Mouse (Mus musculus) myocyte (in vitro differentiated cells): ENCODE measurements at regions not wholly inside any gene's neighbourhood (a gene's known extent, or its start where the extent isn't known, plus 50 kb on each side); places are given as distances from the start of the nearest gene placed in this dataset.

Source experiments
- CEBPB ChIP-seq: IDR thresholded peaks from 2 replicates; pipeline ENCODE4 v1.6.1; 2011; ENCODE audit warnings: mild to moderate bottlenecking, moderate library complexity; ENCODE audit not compliant: poor library complexity, insufficient read depth, severe bottlenecking
- E2F4 ChIP-seq: IDR thresholded peaks from one replicate; pipeline ENCODE4 v1.6.1; 2011; ENCODE audit warnings: mild to moderate bottlenecking, control low read depth, moderate library complexity; ENCODE audit not compliant: insufficient read depth
- MAX ChIP-seq: IDR thresholded peaks from one replicate; pipeline ENCODE4 v1.6.1; 2011; ENCODE audit warnings: low read depth, mild to moderate bottlenecking, control low read depth
- MYOD1 ChIP-seq, 3 experiments: IDR thresholded peaks; one replicate each; pipeline ENCODE4 v1.6.1; 2011; ENCODE audit warnings: control low read depth in 2 of 3, low read depth in 2 of 3, mild to moderate bottlenecking in 2 of 3, moderate library complexity in 1 of 3; ENCODE audit not compliant: insufficient read length in 2 of 3, control insufficient read depth in 1 of 3
- MYOG ChIP-seq, 3 experiments: IDR thresholded peaks; one replicate each; pipeline ENCODE4 v1.6.1; 2011; ENCODE audit warnings: control low read depth in 2 of 3, low read depth in 2 of 3, mild to moderate bottlenecking in 2 of 3; ENCODE audit not compliant: insufficient read length in 2 of 3, control insufficient read depth in 1 of 3, insufficient read depth in 1 of 3
- POLR2A ChIP-seq: IDR thresholded peaks from one replicate; pipeline ENCODE4 v1.6.1; 2011; ENCODE audit warnings: low read depth, mild to moderate bottlenecking, control low read depth, moderate library complexity; ENCODE audit not compliant: insufficient read length
- POLR2AphosphoS2 ChIP-seq: IDR thresholded peaks from one replicate; pipeline ENCODE4 v1.6.1; 2011; ENCODE audit warnings: low read depth, control low read depth; ENCODE audit not compliant: insufficient read length
- REST ChIP-seq: IDR thresholded peaks from one replicate; pipeline ENCODE4 v1.6.1; 2011; ENCODE audit warnings: mild to moderate bottlenecking, control low read depth, moderate library complexity; ENCODE audit not compliant: insufficient read depth, insufficient read length
- SRF ChIP-seq: IDR thresholded peaks from one replicate; pipeline ENCODE4 v1.6.1; 2011; ENCODE audit warnings: low read depth; ENCODE audit not compliant: control insufficient read depth, insufficient read length
- TCF12 ChIP-seq: IDR thresholded peaks from one replicate; pipeline ENCODE4 v1.6.1; 2011; ENCODE audit warnings: mild to moderate bottlenecking, control low read depth; ENCODE audit not compliant: poor library complexity, insufficient read depth, severe bottlenecking
- TCF3 ChIP-seq: IDR thresholded peaks from one replicate; pipeline ENCODE4 v1.6.1; 2011; ENCODE audit warnings: low read depth, control low read depth; ENCODE audit not compliant: insufficient read length
- USF1 ChIP-seq: IDR thresholded peaks from one replicate; pipeline ENCODE4 v1.6.1; 2011; ENCODE audit warnings: low read depth, mild to moderate bottlenecking, control low read depth, moderate library complexity

DNA sequence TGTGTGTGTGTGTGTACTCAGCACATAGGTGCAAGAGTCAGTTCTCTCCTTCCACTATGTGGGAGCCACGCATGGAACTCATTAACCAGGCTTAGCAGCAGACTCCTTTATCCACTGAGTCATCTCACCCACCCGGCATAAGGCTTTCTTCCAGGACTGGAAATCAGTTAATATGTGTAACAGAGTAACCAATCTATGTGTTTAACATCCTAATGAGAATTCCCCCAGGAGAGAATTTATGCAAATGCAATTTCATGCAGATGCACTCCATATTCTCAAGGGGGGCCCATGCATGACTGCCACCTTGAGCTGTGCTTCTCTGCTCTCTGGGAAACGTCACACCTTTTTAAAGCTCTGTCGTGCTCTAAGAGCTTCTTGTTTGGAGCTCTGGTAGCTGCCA lies 101.7 kb upstream of the Agap1 start:
- no peak for TF ChIP-seq MYOD1 (IDR thresholded peaks at IDR 0.05; ENCODE audit: control insufficient read depth in 1 of 3, insufficient read length in 2 of 3, low read depth in 2 of 3)
- TF ChIP-seq CEBPB, result no peak
- no peak for TF ChIP-seq MAX
- no peak for TF ChIP-seq USF1
- no peak for TF ChIP-seq POLR2A
- TF ChIP-seq TCF12, result no peak
- no peak for TF ChIP-seq POLR2AphosphoS2
- no peak for TF ChIP-seq TCF3
- no peak for TF ChIP-seq SRF
- TF ChIP-seq E2F4, result no peak
- no peak for TF ChIP-seq REST
- no peak for TF ChIP-seq MYOG (IDR thresholded peaks at IDR 0.05; ENCODE audit: control insufficient read depth in 1 of 3, insufficient read depth in 1 of 3, insufficient read length in 2 of 3, low read depth in 2 of 3)
